Mouse (Mus musculus): ENCODE results near the gene Pitpnc1. TPM values are rescaled to one million over a fixed set of nuclear protein-coding genes. Genes with fewer than 3 reads are reported as not detected.

The Pitpnc1 gene
- total RNA-seq, 4 experiments from 2014 or later: 69.0 to 82.6 (median 74.0) TPM

Other genes with a start within 250 kb of the Pitpnc1 start
- gene Psmd12, start 8.8 kb upstream of the Pitpnc1 start, total RNA-seq (2022): 100 to 1,000 TPM in 1 of 4 experiments, 10 to 100 TPM in 3; 88.4 to 102 (median 91.0) TPM
- 10 to 100 TPM; 25.1 to 29.3 (median 26.2) TPM for gene Helz, start 77.2 kb upstream of the Pitpnc1 start, total RNA-seq (2022)
- gene Cacng1, start 245.8 kb upstream of the Pitpnc1 start, total RNA-seq (2022): under 1 TPM in 1 of 4 experiments, not detected in 3; 0.31 TPM